Mouse (Mus musculus) adrenal gland, postnatal 25 days (tissue): ENCODE measurements around the gene Synpr. TPM values are rescaled to one million over a fixed set of nuclear protein-coding genes. Genes with fewer than 3 reads are reported as not detected.
"Not testable (repeated sequence)": the region's sequence is repeated elsewhere in the genome, so short reads cannot be mapped to it uniquely, and the experiment has no call there.

ENCODE experiments used
- DNase-seq: peaks from one replicate; pipeline ENCODE4 v3.0.0; 2021; ENCODE audit warnings: mixed read lengths
- long read RNA-seq: library from polyadenylated mRNA; stranded (forward); transcript quantifications from one replicate; pipeline ENCODE4 v2.0.0, GENCODE M21; 2021
- total RNA-seq: library from RNA; stranded (reverse); gene quantifications from 2 replicates; pipeline ENCODE4 v1.2.3, GENCODE M21; 2021

The Synpr gene
- total RNA-seq: 5.9 and 9.5 TPM in 2 replicates
- long read RNA-seq, partial matches to known transcripts: 0 of 3 reads
- long read RNA-seq, other reads (novel, unspliced or antisense): 3 of 3 reads

DNA sequence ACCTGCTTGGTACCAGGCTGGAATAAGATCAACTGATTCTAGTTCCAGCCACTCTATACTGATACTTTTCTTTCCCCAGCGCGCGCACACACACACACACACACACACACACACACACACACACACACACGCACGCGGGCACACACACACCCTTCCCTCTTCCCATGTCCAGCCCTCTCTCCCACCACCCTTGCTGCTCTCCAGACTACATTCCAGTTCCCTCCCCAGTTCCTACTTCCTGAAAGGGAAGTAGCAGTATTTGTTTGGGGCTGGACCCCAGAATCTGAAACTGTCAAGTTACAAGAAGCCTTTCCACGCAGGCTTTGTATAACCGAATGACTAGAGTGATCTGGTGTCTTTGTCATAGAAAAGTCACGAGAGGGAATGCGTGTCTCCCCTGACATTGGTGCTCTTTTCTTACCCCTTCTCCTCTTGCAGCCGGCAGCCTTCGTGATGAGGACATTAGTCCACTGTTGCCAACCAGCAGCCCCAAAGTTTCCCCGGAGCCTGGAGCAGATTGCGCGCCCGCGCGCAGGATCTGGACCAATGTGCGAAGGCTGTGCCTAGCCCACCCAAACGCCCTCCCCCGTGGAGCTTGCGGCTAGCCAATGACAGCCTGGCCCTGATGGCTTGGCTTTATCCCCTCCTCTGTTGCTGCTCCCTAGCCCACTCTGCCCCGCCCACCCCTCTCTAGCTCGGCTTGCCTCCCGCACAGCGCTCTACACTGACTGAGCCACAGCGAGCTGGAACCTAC, at the start of gene Synpr:
Gene Synpr, plus strand, starts transcription at position 690 of the 754 bp plus-strand sequence.
- peak; percentile 53 for DNase-seq

DNA sequence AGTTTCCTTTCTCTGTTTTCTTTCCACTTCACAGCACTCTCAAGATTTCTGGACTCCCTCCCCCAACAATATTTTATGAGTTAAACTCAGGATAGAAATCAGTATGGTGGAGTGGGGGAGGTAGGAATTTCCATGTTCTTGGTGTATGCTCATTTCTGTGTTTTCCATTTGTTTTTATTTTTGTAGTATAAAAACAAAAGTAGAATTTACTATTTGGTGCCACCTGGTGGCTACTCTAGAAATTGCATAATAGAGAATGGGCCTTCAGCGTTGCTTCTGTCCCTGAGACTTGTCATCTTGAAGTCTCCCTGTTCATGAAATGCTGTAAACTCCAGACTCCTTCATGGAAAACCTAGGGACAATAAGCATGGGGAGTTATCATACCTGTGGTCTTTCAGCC, 47.7 kb upstream of the Synpr start:
- no peak for DNase-seq

- no peak for DNase-seq
Measured at GRCm38 (mm10) chr14:13247431-13247830, 37.1 kb upstream of the Synpr start.

- no peak for DNase-seq
Measured at GRCm38 (mm10) chr14:13249361-13249760, 35.2 kb upstream of the Synpr start.

- no peak for DNase-seq
Measured at GRCm38 (mm10) chr14:13252594-13252993, 32.0 kb upstream of the Synpr start.

- not testable (repeated sequence) for DNase-seq
Measured at GRCm38 (mm10) chr14:13254741-13255140, 29.8 kb upstream of the Synpr start.

DNA sequence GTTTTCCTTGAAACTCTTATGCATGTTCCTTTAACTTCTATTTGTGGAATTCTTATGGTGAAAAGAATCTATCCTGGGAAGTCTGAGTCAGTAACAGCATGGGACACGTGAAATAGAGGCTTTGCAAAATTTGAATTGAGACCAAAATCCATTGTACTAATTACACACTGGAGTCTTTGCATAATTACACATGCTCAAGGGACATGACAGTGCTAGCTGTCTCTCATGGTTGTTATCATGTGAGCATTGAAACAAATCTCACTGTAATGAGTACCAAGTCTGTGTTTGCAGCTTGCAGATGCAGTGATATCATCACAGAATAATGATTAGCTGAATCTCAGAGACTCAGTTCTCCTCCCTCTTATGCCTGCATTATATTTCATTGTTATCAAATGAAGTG, 22.2 kb upstream of the Synpr start:
- no peak for DNase-seq

DNA sequence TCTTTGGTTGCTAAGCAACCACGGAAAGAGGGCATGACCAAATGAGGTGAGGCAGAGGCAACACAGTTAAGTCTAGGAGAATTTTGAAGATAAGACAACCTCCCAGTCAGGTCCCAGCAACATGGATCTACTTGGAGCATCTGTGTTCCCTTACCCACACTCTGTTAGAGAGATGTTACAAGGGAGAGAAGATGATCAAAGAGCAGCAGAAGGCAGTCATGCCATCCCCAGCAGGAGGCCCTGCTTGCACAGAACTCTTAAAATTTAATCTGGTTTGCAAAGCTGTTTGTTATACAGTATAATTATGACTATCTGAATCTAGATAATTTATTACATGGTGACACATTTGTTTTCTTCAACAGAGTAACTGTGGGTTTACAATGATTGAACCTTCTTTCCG, 18.2 kb upstream of the Synpr start:
- DNase-seq: no peak

DNA sequence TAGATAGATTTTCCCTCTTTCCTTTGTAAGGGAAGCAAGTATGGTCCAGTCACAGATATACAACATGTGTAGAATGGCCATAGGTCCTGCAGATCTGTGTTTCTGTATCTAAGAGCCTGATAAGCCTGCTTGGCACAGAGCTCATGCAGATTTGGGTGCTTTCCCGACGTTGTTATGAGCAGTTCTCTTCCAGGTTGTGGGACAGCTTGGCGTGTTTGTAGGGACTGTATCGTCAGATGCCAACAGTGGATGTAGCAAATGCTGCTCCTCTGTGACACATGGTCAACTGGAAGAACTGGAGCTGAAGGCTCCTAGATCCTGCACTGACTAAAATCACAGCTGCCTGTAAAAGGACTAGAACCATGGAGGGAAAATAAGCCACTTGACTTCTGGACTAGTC, 17.4 kb upstream of the Synpr start:
- no peak for DNase-seq

- no peak for DNase-seq
Measured at GRCm38 (mm10) chr14:13283211-13283610, 1.4 kb upstream of the Synpr start.

DNA sequence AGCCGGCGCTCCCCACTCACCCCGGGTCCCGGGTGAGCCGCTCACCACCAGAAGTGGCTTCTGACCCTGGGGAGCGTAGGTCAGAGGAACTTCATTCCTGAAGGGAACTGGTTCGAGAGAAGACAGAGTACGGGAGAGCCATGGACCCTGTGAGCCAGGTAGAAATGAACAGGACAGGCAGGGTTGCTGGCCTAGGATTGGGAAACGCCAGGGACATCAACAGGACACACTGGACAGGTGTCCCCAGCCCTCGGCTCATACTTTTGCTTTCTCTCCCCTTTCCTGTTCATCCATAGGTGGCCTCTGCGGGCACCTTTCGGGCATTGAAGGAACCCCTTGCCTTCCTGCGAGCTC, 242 bp downstream of the Synpr start:
- DNase-seq: no peak

- no peak for DNase-seq
Measured at GRCm38 (mm10) chr14:13285341-13286130, 956 bp downstream of the Synpr start.

GRCm38 (mm10) chr14:13294200-13294599, 9.6 kb downstream of the Synpr start:
- no peak for DNase-seq

GRCm38 (mm10) chr14:13314323-13314722, 29.7 kb downstream of the Synpr start:
- DNase-seq: no peak

DNA sequence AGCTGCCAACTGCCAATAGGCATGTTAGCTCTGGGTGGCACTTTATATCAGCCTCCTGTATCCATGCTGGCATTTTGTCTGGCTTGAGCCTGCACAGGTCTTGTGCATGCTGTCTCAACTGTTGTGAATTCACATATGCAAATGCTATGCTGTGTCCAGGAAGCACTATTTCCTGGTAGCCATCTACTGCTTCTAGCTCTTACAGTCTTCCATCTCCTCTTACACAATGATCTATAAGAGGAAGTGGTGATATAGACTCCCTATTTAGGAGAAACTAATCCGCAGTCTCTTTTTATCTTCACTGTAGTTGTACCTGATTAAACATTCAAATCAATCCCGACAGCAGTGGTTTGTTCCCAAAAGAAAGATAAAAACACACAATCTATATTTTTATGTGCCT, 43.9 kb downstream of the Synpr start:
- DNase-seq: no peak

DNA sequence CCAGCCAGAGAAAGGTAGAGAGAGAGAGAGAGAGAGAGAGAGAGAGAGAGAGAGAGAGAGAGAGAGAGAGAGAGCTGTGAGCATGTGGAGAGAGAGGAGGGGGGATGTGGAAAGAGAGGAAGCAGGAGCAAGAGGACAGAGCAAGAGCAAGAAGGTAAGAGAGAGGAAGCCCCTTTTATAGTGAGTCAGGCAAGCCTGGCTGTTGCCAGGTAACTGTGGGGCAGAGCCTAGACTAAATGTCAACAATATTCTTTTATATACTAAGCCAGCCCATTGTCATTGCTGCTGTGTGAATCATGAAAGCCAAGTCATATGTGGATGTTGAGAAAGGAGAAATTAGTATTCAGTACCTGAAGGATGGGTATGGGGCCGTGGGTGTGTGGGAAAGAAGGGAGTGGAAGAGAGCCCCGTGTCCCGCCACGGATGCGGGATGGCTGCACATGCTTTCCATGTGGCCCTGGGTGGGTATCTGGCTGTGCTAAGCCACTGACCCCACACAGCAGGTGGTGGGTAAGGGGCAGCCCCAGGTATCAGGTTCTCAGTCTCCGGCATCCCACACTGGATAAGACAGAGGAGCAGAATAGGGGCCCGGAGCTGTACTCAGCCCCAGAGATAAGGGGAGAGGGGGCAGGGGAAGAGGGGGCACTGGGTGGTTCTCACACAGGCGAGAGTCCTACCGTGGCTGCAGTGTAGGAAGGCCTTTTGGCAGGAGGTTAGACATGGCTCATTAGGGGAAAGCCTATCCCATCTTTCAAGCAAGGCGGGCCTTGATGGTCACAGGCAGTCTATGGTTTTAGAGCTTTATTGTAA, 48.1 kb downstream of the Synpr start:
- DNase-seq: no peak

- DNase-seq: no peak
Measured at GRCm38 (mm10) chr14:13333372-13333771, 48.8 kb downstream of the Synpr start.

GRCm38 (mm10) chr14:13336162-13336561, 51.6 kb downstream of the Synpr start:
- DNase-seq: no peak

DNA sequence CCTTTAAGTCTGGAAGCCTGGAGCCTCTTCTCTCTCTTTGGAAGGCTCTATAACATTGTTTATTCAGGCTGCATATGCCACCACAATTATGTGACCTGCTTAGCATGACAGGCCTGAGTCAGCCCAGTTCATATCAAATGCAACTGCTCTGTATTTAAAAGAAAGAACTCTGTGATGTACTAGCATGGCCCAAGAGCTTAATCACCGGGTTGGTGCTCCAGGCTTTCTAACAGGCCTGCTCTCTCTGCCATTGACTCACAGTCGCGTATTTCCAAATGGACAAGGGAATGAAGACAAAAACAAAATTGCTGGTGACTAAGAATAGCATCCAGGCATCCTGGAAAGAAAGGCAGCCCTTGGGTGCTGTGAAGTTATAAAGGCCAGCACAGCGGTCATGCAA, 56.1 kb downstream of the Synpr start:
- DNase-seq: no peak

DNA sequence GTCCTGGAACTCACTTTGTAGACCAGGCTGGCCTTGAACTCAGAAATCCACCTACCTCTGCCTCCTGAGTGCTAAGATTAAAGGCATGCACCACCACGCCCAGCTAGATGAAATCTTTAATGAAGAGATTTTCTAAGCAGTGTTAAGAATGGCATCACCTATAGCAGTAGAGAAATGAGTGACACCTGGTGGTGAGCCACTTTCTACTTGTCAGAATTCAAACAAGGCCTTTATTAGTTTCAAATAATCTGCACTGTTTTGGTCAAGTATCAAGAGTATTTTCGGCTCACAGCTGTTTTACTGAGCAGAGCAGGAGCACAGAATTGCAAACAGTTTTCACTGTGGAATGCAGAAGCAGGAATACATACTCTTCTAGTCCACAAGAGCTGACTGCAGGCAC, 59.7 kb downstream of the Synpr start:
- no peak for DNase-seq

- no peak for DNase-seq
Measured at GRCm38 (mm10) chr14:13349170-13349865, 64.7 kb downstream of the Synpr start.

DNA sequence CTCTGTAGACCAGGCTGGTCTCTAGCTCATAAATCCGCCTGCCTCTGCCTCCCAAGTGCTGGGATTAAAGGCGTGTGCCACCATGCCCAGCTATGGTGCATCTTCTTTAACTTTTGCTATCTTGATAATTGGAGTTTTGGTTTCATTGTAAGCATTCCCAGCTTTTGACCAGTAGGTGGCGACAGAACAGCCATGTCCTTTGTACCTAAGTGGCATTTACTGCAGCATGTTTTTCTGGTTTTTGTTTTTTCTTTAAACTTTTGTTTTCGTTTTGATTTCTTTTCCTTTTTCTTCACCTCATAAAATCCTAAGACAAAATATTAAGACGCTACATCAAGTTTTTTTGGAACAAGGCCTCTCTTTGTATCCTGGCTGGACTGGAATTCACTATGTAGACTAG, 69.6 kb downstream of the Synpr start:
- no peak for DNase-seq
